Mouse (Mus musculus): ENCODE data around the gene Bach2.

The Bach2 gene

DNA sequence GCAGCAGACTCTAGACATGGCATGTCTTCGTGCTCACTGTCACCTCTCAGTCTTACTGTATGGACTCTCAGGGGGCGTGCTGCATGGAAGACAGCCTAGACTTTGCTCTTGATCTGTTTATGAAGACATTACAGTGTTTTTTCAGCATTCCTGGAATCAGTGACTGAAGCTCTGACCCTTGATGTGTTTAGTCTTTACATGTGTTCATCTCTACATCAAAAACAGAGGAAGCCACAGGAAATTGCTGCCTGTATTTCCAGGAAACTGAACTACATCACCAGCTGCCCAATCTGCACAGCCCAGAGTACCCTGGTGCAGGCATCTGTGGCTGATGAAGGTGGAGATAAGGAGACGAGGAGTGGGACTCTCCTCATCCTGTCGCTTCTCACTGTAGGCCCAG lies 52.8 kb downstream of the Bach2 start:
- in situ Hi-C loops (cut with MboI) = no loop called here

GRCm38 (mm10) chr4:32293686-32294265 lies 55.2 kb downstream of the Bach2 start:
- in situ Hi-C loops (cut with MboI) = no loop called here

DNA sequence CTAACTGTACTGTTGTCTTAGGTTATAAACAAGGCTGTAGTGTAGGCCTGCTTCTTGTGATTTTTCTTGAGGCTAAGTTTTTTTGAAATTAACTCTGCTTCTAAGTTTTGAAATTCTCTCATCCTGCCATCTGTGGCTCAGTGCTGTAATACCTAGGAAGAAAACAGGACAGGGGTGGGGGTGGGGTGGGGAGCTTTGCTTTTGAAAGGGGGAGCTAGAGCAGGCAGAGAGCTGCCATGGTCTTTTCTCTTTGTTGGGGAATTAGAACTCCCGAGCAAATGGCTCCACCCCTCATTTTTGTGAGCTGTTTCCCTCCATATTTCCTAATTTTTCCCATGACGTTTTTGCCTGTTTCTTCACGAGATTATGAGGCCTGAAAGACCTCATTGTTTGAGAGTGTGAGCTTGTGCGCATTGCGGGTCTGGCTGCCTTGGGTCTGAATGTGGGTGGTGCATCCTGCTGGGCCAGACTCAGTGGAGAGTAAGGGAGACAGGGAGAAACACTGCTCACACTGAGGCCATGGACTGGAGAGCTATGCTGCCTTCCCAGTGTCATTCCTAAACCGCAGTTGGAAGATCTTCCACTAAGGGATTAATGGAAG lies 58.6 kb downstream of the Bach2 start:
- in situ Hi-C loops (cut with MboI) = no loop called here

DNA sequence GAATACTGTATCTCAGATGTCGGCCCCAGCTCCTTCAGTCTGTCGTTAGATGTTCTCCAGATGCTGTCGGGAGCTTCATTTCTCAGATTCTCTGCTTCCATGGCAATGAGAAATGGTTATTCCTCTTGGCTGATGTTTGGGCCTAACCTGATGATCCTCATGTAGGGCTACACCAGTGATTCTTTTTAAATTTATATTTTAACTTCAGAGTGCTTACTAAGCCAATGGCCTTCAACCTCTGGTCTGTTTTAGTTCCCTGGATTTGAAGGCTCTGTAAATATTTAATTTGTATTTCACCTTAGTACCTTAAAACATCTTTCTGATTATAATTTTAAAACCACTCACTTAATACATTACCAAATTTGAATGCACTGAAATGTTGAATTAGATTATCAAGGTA lies 60.6 kb downstream of the Bach2 start:
- in situ Hi-C loops (cut with MboI) = no loop called here

DNA sequence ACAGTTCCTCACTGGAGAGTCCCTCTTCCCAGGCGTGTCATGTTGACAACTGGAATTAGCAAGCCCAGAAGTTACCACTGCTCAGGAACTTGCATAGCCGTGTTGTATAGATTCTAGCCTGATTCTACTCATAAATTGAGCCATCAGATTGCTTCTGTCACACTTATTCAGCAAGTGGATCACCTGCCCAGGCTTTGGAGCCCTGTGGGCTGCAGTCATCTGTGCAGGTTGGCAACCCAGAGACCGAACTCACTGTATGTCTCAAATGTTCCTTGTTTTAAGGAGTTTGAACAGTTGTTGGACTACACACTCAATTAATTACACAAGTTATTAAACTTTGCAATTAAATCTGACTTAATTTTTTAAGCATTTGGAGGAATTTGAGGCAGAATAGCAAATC lies 61.4 kb downstream of the Bach2 start:
- in situ Hi-C loops (cut with MboI) = no loop called here

DNA sequence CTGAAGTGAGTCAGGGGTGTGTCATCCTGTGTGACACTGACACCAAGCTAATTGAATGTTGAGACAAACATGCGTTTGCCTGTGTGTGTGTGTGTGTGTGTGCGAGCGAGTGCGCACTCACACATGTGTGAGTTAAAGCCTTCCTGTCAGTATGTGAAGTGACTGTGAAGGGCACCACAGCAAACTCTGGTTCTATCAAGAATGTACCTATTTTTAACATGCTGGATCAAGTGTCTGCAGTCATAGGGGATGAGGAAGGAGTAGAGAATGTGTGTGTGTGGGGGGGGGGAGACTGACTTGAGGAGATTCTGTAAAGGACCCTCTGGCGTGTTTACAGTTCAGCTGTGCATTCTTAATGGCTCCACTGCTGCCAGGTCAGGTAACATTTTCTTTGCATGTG lies 64.1 kb downstream of the Bach2 start:
- in situ Hi-C loops (cut with MboI) = no loop called here

- in situ Hi-C loops (cut with MboI) = no loop called here
Observed at GRCm38 (mm10) chr4:32303076-32303475, 64.5 kb downstream of the Bach2 start.

DNA sequence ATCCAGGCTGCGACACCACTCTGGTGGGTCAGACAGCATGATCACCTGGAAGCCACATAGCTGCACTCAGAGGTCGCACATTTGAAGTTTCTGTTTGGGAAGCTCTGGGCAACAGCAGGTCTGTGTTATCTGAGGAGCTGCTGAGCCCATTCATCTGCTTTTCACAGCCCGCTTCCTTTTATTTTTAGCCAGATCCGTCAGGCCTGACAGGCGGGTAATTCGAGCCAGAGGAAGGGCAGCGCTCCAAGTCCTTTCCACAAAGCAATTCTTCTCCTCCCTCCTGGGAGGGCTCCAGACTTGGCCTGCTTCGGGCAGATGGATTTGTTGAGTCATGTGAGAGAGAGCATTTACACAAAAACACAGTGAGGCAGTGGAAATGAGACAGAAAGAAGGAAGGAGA lies 65.1 kb downstream of the Bach2 start:
- in situ Hi-C loops (cut with MboI) = no loop called here

- in situ Hi-C loops (cut with MboI) = no loop called here
Observed at GRCm38 (mm10) chr4:32304221-32304703, 65.7 kb downstream of the Bach2 start.

- in situ Hi-C loops (cut with MboI) = no loop called here
Observed at GRCm38 (mm10) chr4:32305036-32305615, 66.5 kb downstream of the Bach2 start.

GRCm38 (mm10) chr4:32305683-32306082 lies 67.1 kb downstream of the Bach2 start:
- in situ Hi-C loops (cut with MboI) = no loop called here

DNA sequence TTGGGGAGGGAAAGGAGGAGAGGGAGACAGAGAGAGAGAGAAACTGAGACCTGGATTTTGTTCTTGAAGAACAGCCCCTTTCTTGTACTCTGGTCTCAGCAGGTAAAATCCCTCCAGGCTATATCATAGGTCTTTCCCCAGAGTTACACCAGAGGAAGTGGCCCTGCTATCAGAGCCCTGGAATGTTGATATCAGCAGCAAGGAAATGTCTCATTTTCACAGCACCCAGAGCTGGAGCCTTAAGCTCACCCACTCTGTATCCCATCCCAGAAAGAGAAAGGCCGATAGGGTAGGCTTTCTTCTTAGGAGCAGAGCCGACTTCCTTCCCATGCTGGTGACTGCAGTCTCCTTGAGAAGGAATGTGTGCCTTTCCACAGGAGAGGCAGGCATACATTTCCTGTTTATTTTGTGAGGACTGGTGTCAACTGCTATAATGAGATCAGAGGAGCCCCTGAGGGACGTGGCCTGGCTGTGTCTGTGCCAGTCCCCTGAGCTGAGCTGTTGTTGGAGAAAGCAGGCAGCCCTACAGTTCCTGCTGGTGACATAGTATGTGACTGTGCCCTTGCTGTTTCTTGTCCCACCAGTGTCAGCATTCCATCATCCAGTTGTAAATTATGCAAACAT lies 67.7 kb downstream of the Bach2 start:
- in situ Hi-C loops (cut with MboI) = no loop called here

DNA sequence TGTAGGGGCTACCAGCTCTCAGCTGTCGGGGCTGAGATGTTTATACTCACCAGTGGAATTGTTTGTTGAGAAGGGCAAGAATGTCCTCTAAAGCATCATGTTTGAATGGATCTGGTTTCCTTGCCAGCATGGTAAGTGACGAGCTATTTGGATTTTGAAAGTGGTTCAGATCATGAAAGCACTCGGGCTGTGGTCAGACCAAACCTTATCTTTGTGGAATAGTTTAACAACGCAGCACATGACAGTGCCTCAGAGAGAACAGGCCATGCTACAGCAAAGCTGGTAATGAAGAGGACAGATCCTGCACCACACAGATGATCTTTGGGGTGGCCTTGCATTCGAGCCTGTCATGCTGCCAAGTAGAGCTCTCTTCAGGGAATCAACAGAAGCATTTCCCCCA lies 68.6 kb downstream of the Bach2 start:
- in situ Hi-C loops (cut with MboI) = no loop called here

- in situ Hi-C loops (cut with MboI) = no loop called here
Observed at GRCm38 (mm10) chr4:32312171-32312946, 73.8 kb downstream of the Bach2 start.

- in situ Hi-C loops (cut with MboI) = no loop called here
Observed at GRCm38 (mm10) chr4:32314919-32315318, 76.3 kb downstream of the Bach2 start.

- in situ Hi-C loops (cut with MboI) = no loop called here
Observed at GRCm38 (mm10) chr4:32318608-32319007, 80.0 kb downstream of the Bach2 start.

DNA sequence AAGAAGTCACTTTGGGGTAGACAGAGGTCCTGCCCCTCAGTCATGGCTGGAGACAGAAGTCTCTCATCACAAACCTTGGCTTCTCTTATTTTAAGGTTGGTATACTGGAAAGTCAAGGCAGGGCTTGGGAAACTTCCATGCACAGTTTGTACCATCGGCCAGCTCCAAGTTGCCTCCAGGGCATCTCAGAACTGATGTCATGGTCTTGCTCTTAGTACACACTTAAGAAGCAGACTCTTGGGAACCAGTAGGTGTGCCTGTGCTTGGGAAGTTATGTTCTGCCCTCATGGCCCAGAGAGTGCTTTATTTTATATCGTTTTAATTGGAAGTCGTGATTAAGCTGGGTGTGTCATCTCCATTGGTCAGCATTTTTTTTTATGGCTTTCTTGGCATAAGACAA lies 80.7 kb downstream of the Bach2 start:
- in situ Hi-C loops (cut with MboI) = no loop called here

- in situ Hi-C loops (cut with MboI) = no loop called here
Observed at GRCm38 (mm10) chr4:32320039-32320438, 81.4 kb downstream of the Bach2 start.

DNA sequence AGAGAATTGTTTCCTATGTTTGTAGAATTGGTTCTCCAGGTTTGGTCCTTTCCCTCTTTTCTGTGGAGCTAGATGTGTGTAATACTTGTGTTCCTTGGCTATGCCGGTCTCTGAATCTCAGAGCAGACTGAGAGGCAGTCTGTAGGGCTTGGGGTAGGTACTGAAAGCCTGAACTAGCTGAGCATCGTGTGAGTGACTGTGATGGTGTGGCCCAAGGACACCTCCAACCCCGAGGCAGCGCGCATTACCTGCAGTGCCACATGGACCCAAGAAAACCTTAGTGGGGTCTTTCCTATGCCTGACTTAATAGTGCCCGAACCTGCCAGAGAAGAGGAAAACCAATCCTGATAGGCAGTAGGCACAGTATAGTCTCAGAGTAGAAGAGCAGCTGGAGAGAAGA lies 85.5 kb downstream of the Bach2 start:
- in situ Hi-C loops (cut with MboI) = no loop called here

GRCm38 (mm10) chr4:32324967-32325366 lies 86.4 kb downstream of the Bach2 start:
- in situ Hi-C loops (cut with MboI) = no loop called here

- in situ Hi-C loops (cut with MboI) = no loop called here
Observed at GRCm38 (mm10) chr4:32325596-32325995, 87.0 kb downstream of the Bach2 start.

DNA sequence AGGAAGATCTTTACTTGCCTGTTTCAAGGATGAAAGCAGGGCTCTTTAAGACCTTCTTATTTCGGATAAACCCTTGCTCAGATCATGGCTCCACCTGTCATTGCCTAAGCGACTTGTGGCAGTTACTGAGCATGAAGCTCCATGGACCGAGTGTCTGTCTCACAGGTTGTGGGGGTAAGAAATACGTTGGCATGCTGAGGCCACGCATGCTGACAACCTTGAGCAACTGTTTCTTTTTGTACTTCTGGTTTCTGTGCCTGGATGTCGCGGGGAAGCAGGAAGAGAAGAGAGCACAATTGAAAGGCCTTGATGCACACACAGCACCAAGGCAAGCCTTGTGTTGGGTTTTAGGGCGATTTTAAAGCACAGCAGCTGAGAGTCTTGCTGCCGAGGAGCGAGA lies 87.7 kb downstream of the Bach2 start:
- in situ Hi-C loops (cut with MboI) = no loop called here
